Mouse (Mus musculus) heart, postnatal 0 days (tissue): Measurements from ENCODE around the gene Olfr1357.

Experiments
- CTCF ChIP-seq: IDR thresholded peaks from 2 replicates; pipeline ENCODE4 v1.5.1; 2016; ENCODE audit warnings: antibody characterized with exemption, control low read depth, low read depth
- EP300 ChIP-seq: IDR thresholded peaks from 2 replicates; pipeline ENCODE4 v1.6.1; 2016; ENCODE audit warnings: antibody characterized with exemption, low read depth

DNA sequence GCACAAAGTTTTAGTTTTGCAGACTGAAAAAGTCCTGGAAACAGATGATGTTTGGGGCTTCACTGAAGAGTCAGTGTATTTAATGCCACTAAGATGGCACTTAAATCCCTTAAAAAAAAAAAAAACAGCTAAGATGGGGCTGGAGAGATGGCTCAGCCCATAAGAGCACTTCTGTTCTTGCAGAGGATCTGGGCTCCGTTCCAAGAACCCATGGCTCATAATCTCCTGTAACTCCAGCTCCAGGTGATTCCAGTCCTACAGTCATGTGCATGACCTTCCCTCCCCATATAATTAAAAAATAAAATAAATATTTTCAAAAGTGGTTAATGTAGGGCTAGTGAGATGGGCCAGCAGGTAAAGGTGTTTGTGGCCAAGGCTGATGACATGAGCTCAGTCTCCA, 52.8 kb downstream of the Olfr1357 start:
- no peak for TF ChIP-seq CTCF
- no peak for TF ChIP-seq EP300
